Mouse (Mus musculus) hindbrain, embryonic 15.5 days (tissue): ENCODE data around the gene Ccdc85c. TPM values are rescaled to one million over a fixed set of nuclear protein-coding genes. Genes with fewer than 3 reads are reported as not detected.

ENCODE experiments used
- ATAC-seq: fragments of 200-750 bp; cut with Nextera tagmentation; 2 replicates; pipeline ENCODE4 v1.8.0; 2017; ENCODE audit warnings: low read depth, moderate number of reproducible peaks, moderate TSS enrichment; ENCODE audit not compliant: low FRiP score
- H3K27ac ChIP-seq: fragments of 300-500 bp; sonication (generic); replicated peaks from 2 replicates; pipeline ENCODE4 v1.5.1; 2015; ENCODE audit warnings: mild to moderate bottlenecking, inconsistent platforms
- H3K27me3 ChIP-seq: fragments of 300-500 bp; sonication (generic); 2 replicates; pipeline ENCODE4 v1.6.1; 2015; ENCODE audit warnings: control low read depth, inconsistent platforms
- H3K36me3 ChIP-seq: fragments of 300-500 bp; sonication (generic); 2 replicates; pipeline ENCODE4 v1.6.1; 2015; ENCODE audit warnings: control low read depth, inconsistent platforms
- H3K4me1 ChIP-seq: fragments of 300-500 bp; sonication (generic); replicated peaks from 2 replicates; pipeline ENCODE4 v1.6.1; 2015; ENCODE audit warnings: control low read depth, inconsistent platforms
- H3K4me2 ChIP-seq: fragments of 300-500 bp; sonication (generic); 2 replicates; pipeline ENCODE4 v1.6.1; 2015; ENCODE audit warnings: moderate library complexity, mild to moderate bottlenecking, inconsistent platforms
- H3K4me3 ChIP-seq: fragments of 300-500 bp; sonication (generic); 2 replicates; pipeline ENCODE4 v1.5.1; 2015; ENCODE audit warnings: mild to moderate bottlenecking, inconsistent platforms
- H3K9ac ChIP-seq: fragments of 300-500 bp; sonication (generic); 2 replicates; pipeline ENCODE4 v1.6.1; 2015; ENCODE audit warnings: inconsistent platforms
- H3K9me3 ChIP-seq: fragments of 300-500 bp; sonication (generic); 2 replicates; pipeline ENCODE4 v1.6.1; 2016; ENCODE audit warnings: control low read depth, inconsistent platforms
- WGBS: fragments of 180-500 bp; shearing (Covaris S2); methylation state at CpG from one replicate; pipeline ENCODE4 v1.1.7; 2015; 5-methylcytosine and 5-hydroxymethylcytosine counted together
- polyA plus RNA-seq: library from polyadenylated mRNA; unstranded; fragments of >200 nt; fragmentation: Nextera tagmentation; extraction: Ambion mirVana; gene quantifications from 2 replicates; pipeline ENCODE4 v1.2.1, GENCODE M21; 2015

The Ccdc85c gene
- polyA plus RNA-seq, 1 experiment from 2014 or later: 13.7 TPM

DNA sequence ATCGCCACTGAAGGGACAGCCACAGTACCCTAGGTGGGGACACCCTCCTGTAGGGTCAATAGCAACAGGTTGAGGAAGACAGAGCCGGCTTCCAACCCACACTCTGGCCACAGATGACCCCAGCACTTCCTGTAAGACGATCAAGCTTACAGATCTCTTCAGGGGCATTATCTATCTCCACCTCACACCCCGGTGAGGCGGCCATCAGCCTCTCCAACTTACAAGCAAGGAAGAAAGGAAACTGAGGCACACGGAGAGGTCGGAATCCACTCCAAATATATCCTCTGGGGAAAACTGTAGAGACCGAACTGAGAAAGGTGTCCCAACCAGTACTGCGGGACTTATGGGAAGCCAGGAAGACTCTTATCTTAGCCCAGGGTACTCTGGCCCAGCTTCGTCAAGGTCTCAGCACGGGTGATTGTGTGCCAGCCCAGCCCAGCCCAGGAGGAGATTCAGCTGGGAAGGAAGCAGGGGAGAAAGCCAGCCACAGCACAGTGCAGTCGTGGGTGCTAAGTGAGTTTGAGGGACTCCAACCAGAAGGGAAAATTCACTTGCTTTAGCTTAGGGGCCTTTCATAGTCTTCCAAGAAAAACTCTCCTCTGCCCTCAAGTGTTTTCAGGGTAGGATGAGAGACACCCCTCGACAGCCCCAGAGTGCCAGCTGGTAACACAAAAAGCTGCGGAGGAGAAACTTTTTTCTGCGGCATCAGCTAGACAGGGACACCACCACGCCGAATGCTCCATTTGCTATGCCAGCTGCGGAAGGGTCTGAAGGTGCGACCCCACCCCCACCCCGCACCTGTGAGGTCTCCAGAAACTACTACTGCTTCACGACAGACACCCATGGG lies 1.5 kb downstream of the Ccdc85c start:
- ATAC-seq: no peak
- Histone ChIP-seq H3K27me3 (no peaks in the 10 kb centered on the region), H3K4me1 (peaks cover 81% of the 10 kb centered on the region), H3K9ac (peak overlapping the region; percentile 75), H3K4me3 (peak overlapping the region; percentile 71), H3K36me3 (no peaks in the 10 kb centered on the region), H3K4me2 (peak overlapping the region; percentile 95), H3K27ac (peak overlapping the region; percentile 95), H3K9me3 (no peaks in the 10 kb centered on the region)
- 1% methylated on average over 21 of the region's 21 CpGs for WGBS

DNA sequence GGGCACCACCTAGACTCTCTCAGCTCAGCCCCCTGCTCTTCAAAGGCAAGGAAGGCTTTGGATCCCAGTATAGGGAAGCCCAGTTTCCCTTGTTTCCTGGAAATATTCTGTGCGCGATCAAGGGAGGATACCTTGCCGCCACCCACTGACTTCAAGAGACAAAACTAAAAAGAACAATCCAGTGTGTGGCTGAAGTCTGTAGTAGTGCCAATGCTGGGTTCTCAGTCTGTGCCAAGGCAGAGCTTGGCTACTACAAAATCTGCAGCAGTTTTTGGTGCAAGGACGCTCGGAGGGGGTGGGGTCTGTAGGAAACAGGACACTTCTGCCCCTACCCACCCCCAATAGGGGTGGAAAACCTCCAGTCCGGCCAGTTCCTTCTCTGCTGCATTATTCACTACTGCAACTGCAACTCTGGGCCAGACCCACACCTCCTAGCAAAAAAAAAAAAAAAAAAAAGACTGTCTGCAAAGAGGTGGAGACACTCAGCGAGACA lies 3.0 kb downstream of the Ccdc85c start:
- no peak for ATAC-seq
- Histone ChIP-seq H3K36me3 (no peaks in the 10 kb centered on the region), H3K9ac (0 out of 2 replicates have a peak overlapping the region, but pooled peaks have one; percentile 75), H3K9me3 (no peaks in the 10 kb centered on the region), H3K27me3 (no peaks in the 10 kb centered on the region), H3K4me3 (peak overlapping the region; percentile 71), H3K4me2 (peak overlapping the region; percentile 95), H3K27ac (0 out of 2 replicates have a peak overlapping the region, but pooled peaks have one; percentile 5), H3K4me1 (peaks cover 78% of the 10 kb centered on the region)
- WGBS: 42% methylated on average over 7 of the region's 7 CpGs

- Histone ChIP-seq H3K4me1 (peaks cover 78% of the 10 kb centered on the region), H3K4me3 (peak overlapping the region; percentile 71), H3K9me3 (no peaks in the 10 kb centered on the region), H3K27me3 (no peaks in the 10 kb centered on the region), H3K36me3 (no peaks in the 10 kb centered on the region), H3K9ac (0 out of 2 replicates have a peak overlapping the region, but pooled peaks have one; percentile 15), H3K27ac (0 out of 2 replicates have a peak overlapping the region, but pooled peaks have one; percentile 5), H3K4me2 (peak overlapping the region; percentile 95)
- WGBS: 59% methylated on average over 16 of the region's 16 CpGs
- ATAC-seq: no peak
Measured at GRCm38 (mm10) chr12:108271351-108272142, 3.7 kb downstream of the Ccdc85c start.

- H3K27ac ChIP-seq: no peak overlapping the region
Measured at GRCm38 (mm10) chr12:108270240-108270919, 4.8 kb downstream of the Ccdc85c start.

GRCm38 (mm10) chr12:108269699-108270098 lies 5.5 kb downstream of the Ccdc85c start:
- Histone ChIP-seq H3K36me3 (no peaks in the 10 kb centered on the region), H3K4me2 (0 out of 2 replicates have a peak overlapping the region, but pooled peaks have one; percentile 95), H3K9ac (no peak overlapping the region), H3K9me3 (no peaks in the 10 kb centered on the region), H3K27me3 (no peaks in the 10 kb centered on the region), H3K4me3 (no peak overlapping the region), H3K4me1 (peaks cover 93% of the 10 kb centered on the region), H3K27ac (no peak overlapping the region)
- no peak for ATAC-seq
- 75% methylated on average over 5 of the region's 5 CpGs for WGBS

More at GRCm38 (mm10) chr12:108270240-108270919, 4.8 kb downstream of the Ccdc85c start:
- Histone ChIP-seq H3K9ac (no peak overlapping the region), H3K4me1 (peaks cover 86% of the 10 kb centered on the region), H3K9me3 (no peaks in the 10 kb centered on the region), H3K4me2 (peak overlapping the region; percentile 95), H3K36me3 (no peaks in the 10 kb centered on the region), H3K4me3 (no peak overlapping the region; the same call in 1 of the 2 replicates), H3K27me3 (no peaks in the 10 kb centered on the region)
- 46% methylated on average over 13 of the region's 13 CpGs for WGBS
- no peak for ATAC-seq

- H3K9ac ChIP-seq: no peak overlapping the region
- WGBS: 93% methylated on average over 10 of the region's 10 CpGs
- no peak overlapping the region for H3K4me3 ChIP-seq
- H3K27me3 ChIP-seq: no peaks in the 10 kb centered on the region
- no peaks in the 10 kb centered on the region for H3K9me3 ChIP-seq
- no peak overlapping the region for H3K27ac ChIP-seq
- H3K4me1 ChIP-seq: peaks cover 95% of the 10 kb centered on the region
- no peak for ATAC-seq
- H3K4me2 ChIP-seq: no peak overlapping the region
- no peaks in the 10 kb centered on the region for H3K36me3 ChIP-seq
Measured at GRCm38 (mm10) chr12:108268970-108269369, 6.3 kb downstream of the Ccdc85c start.

DNA sequence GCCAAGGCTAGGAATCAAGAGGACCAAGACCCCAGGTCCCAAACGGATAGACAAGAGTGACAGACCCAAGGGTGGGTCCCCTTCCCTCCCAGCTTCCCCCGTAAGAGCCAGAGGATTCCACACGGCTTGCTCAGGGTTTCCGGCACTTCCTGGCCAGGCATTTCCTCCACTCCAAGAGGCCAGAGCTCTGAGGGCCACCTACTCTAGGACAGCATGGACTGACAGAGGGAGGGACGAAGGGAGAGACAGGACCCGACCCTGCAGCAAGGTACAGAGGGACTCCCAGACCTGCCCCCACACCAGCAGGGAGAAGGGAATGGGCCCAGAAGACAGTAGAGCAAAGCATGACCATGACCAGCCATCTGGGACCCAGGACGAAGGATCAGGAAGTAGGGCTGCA lies 7.6 kb downstream of the Ccdc85c start:
- WGBS: 76% methylated on average over 7 of the region's 7 CpGs
- Histone ChIP-seq H3K9me3 (no peaks in the 10 kb centered on the region), H3K4me3 (no peak overlapping the region), H3K36me3 (no peaks in the 10 kb centered on the region), H3K9ac (no peak overlapping the region), H3K27ac (no peak overlapping the region), H3K4me2 (no peak overlapping the region), H3K27me3 (no peaks in the 10 kb centered on the region), H3K4me1 (peaks cover 93% of the 10 kb centered on the region)
- ATAC-seq: no peak

DNA sequence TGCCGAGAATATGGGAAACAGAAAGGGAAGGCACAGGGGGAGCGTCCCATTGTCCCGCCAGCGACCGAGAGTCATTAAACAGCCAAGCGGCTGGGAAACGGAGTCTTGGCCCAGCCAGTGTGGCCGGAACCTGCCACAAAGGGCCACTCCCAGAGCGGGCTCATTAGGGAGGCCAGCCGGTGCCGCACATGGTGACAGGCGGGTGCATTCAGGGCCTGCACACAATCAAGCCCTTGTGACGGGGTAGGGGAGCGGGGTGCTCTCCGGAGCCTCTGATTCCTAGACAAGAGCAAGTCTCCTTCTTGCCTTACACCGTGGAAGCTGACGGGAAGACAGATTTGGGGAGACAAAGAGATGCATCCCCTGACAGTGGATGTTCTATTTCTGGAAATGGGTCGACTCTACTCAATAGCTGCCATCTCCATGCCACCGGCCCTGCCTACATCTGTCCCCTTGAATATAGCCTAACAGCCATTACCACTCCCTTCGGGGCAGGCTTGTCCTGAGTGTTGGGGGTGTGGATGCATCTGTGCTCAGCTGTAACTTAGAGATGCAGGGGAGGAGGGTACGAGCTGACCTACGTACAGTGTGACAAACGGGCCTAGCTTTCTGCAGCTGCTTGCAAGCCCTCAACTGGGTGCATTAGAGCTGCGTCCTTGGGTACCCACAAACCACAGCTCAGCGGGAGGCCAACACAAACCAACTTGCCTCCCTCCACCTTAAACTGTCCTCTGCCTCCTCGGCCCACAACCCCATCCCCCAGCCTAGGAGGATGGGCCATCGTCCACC lies 9.2 kb downstream of the Ccdc85c start:
- Histone ChIP-seq H3K4me1 (peaks cover 83% of the 10 kb centered on the region), H3K9ac (peak overlapping the region; percentile 42), H3K36me3 (no peaks in the 10 kb centered on the region), H3K27ac (peak overlapping the region; percentile 78), H3K4me3 (peak overlapping the region; percentile 14), H3K9me3 (no peaks in the 10 kb centered on the region), H3K4me2 (peak overlapping the region; percentile 52), H3K27me3 (no peaks in the 10 kb centered on the region)
- 9% methylated on average over 27 of the region's 27 CpGs for whole genome bisulfite sequencing
- peak; percentile 58 for ATAC-seq

DNA sequence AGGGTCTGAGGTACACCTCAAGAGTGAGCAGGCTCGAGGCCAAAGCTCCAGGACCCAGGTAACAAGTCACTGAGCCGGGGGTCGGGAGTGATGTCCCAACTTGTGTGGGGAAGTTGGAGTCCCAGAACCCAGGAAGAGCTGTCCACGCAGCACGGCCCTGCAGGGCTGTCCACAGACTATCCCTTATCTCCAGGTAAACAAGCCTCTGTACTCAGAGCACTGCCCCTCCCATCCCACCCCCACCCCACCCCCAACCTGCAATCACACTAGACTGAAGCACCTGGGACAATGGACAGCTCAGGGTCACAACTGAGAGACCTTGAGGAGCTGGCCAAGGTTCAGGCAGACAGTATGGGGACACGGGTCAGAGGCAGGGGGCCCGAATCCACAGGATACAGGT lies 10.3 kb downstream of the Ccdc85c start:
- no peaks in the 10 kb centered on the region for H3K36me3 ChIP-seq
- no peak overlapping the region for H3K4me3 ChIP-seq
- no peak overlapping the region for H3K27ac ChIP-seq
- no peak overlapping the region for H3K9ac ChIP-seq
- WGBS: 79% methylated on average over 7 of the region's 7 CpGs
- H3K4me1 ChIP-seq: peaks cover 79% of the 10 kb centered on the region
- H3K9me3 ChIP-seq: no peaks in the 10 kb centered on the region
- no peaks in the 10 kb centered on the region for H3K27me3 ChIP-seq
- H3K4me2 ChIP-seq: no peak overlapping the region
- no peak for ATAC-seq

DNA sequence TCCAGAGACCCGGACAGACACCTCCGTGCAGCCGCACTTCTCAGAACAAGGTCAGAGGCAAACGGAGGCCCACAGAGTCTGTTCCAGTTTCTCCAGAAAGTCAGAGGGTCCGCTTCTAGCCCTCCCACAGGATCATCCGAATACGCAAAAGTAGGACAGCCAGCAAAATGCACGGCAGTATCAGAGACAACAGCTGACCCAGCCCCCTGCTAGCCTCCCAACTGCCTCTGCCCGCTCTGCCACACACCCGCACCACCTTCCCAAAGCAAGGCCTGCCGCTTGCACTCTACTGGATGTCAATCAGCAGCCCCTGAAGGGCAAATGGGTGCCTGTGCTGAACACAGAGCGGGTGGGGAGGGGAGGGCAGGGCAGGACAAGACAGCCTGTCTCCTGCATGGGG lies 14.3 kb downstream of the Ccdc85c start:
- Histone ChIP-seq H3K27ac (no peak overlapping the region), H3K9ac (no peak overlapping the region), H3K9me3 (no peaks in the 10 kb centered on the region), H3K4me2 (no peak overlapping the region), H3K4me1 (peaks cover 76% of the 10 kb centered on the region), H3K4me3 (no peak overlapping the region), H3K27me3 (no peaks in the 10 kb centered on the region), H3K36me3 (no peaks in the 10 kb centered on the region)
- no peak for ATAC-seq
- 73% methylated on average over 12 of the region's 12 CpGs for WGBS
